Mouse (Mus musculus) limb, embryonic 14.5 days (tissue): ENCODE measurements around the gene Zic5. TPM values are rescaled to one million over a fixed set of nuclear protein-coding genes. Genes with fewer than 3 reads are reported as not detected.
"Not testable (repeated sequence)": the region's sequence is repeated elsewhere in the genome, so short reads cannot be mapped to it uniquely, and the experiment has no call there.

Source experiments
- ATAC-seq: fragments of 200-750 bp; cut with Nextera tagmentation; 2 replicates; pipeline ENCODE4 v1.8.0; 2017; ENCODE audit warnings: low read depth, moderate number of reproducible peaks, moderate TSS enrichment; ENCODE audit not compliant: low FRiP score
- DNase-seq: peaks from one replicate; pipeline ENCODE4 v3.0.0-alpha.2; 2015; ENCODE audit warnings: low spot score
- H3K27ac ChIP-seq: fragments of 300-500 bp; sonication (generic); replicated peaks from 2 replicates; pipeline ENCODE4 v1.5.1; 2014; ENCODE audit warnings: low read depth, mild to moderate bottlenecking, low read length, moderate library complexity, mixed read lengths
- H3K27me3 ChIP-seq: fragments of 300-500 bp; sonication (generic); 2 replicates; pipeline ENCODE4 v1.6.1; 2014; ENCODE audit warnings: low read length, mixed read lengths; ENCODE audit not compliant: control insufficient read depth, insufficient read depth
- H3K36me3 ChIP-seq: fragments of 300-500 bp; sonication (generic); 2 replicates; pipeline ENCODE4 v1.6.1; 2014; ENCODE audit warnings: mild to moderate bottlenecking, low read length, moderate library complexity, mixed read lengths; ENCODE audit not compliant: control insufficient read depth, insufficient read depth
- H3K4me1 ChIP-seq: fragments of 300-500 bp; sonication (generic); 2 replicates; pipeline ENCODE4 v1.6.1; 2014; ENCODE audit warnings: antibody characterized with exemption, low read length, mixed read lengths; ENCODE audit not compliant: control insufficient read depth, insufficient read depth
- H3K4me2 ChIP-seq: fragments of 300-500 bp; sonication (generic); replicated peaks from 2 replicates; pipeline ENCODE4 v1.6.1; 2014; ENCODE audit warnings: low read depth, mild to moderate bottlenecking, low read length, moderate library complexity; ENCODE audit not compliant: severe bottlenecking
- H3K4me3 ChIP-seq: fragments of 300-500 bp; sonication (generic); replicated peaks from 2 replicates; pipeline ENCODE4 v1.5.1; 2014; ENCODE audit warnings: low read length
- H3K9ac ChIP-seq: fragments of 300-500 bp; sonication (generic); 2 replicates; pipeline ENCODE4 v1.6.1; 2014; ENCODE audit warnings: mild to moderate bottlenecking, low read depth, low read length, moderate library complexity; ENCODE audit not compliant: severe bottlenecking
- H3K9me3 ChIP-seq: fragments of 300-500 bp; sonication (generic); 2 replicates; pipeline ENCODE4 v1.6.1; 2016; ENCODE audit warnings: low read length; ENCODE audit not compliant: control insufficient read depth
- POLR2A ChIP-seq: fragments of 200-500 bp; IDR thresholded peaks from 2 replicates; pipeline ENCODE4 v1.8.0; 2012; ENCODE audit warnings: inconsistent platforms, mild to moderate bottlenecking, moderate library complexity, borderline replicate concordance; ENCODE audit not compliant: insufficient read depth, insufficient read length; ENCODE audit errors: extremely low read depth
- WGBS: fragments of 180-500 bp; shearing (Covaris S2); extraction: QIAGEN DNeasy Blood & Tissue Kit; methylation state at CpG from one replicate; pipeline ENCODE4 v1.1.7; 2014; 5-methylcytosine and 5-hydroxymethylcytosine counted together
- polyA plus RNA-seq, 2 experiments: library from polyadenylated mRNA; depleted of rRNA in 1 of 2; stranded (reverse) in 1 of 2; unstranded in 1 of 2; fragments of >200 nt; fragmentation: Nextera tagmentation in 1 of 2; extraction: Ambion mirVana in 1 of 2; gene quantifications; 2 replicates each; pipeline versions ENCODE4 v1.2.1 to v1.2.3; 2012 to 2014

Gene Zic5
- polyA plus RNA-seq, 2 experiments, result 0.47 to 0.94 TPM

DNA sequence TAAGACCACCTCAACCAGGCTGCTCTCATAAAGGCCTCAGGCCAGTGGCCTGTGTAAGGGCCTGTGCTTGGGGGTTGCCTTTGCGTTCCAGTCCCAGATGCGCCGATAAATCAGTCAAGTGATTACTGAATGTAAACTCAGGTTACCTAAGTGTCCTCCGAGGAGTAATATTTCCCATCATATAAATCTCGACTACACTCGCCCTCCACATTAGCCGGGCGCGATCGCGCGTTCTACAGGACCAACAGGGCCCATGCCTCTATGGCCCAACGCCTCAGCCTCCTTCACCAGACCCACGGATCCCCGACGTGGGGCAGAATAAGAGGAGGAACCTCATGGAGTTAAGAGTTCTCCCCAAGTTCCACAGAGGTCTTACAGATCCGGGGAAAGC is 2.8 kb downstream of the Zic5 start:
- DNase-seq (no peak), ATAC-seq (no peak)
- H3K9ac ChIP-seq, result no peak overlapping the region
- H3K4me1 ChIP-seq, result peaks cover 14% of the 10 kb centered on the region
- 12% methylated on average over 17 of the region's 17 CpGs for WGBS
- TF ChIP-seq POLR2A, result no peak
- no peak overlapping the region for H3K27ac ChIP-seq
- no peaks in the 10 kb centered on the region for H3K9me3 ChIP-seq
- no peaks in the 10 kb centered on the region for H3K36me3 ChIP-seq
- H3K4me2 ChIP-seq, result peak overlapping the region; percentile 86; the same call in 1 of the 2 replicates
- H3K4me3 ChIP-seq, result peak overlapping the region; percentile 55
- peaks cover 62% of the 10 kb centered on the region for H3K27me3 ChIP-seq

DNA sequence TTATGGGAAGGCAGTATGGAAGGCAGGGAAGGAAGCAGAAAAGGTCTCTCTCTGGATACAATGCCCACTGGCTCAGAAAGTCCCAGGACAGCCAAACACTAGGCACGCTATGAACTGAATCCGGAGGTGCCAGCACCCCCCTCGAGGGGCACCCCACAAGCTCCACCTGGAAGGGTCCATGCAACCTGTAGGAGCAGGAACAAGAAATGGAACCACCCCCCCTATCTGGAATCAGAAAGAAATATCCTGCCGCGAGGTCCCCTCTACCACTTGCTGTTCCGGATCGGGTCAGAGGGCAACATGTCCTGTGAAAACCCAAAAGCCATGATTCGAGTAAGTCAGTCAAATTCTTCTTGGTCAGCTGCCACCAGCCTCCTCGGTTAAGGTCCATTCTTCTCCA is 3.5 kb downstream of the Zic5 start:
- H3K4me1 ChIP-seq, result peaks cover 14% of the 10 kb centered on the region
- peaks cover 55% of the 10 kb centered on the region for H3K27me3 ChIP-seq
- DNase-seq (no peak), ATAC-seq (no peak)
- no peaks in the 10 kb centered on the region for H3K36me3 ChIP-seq
- 15% methylated on average over 9 of the region's 9 CpGs for WGBS
- no peaks in the 10 kb centered on the region for H3K9me3 ChIP-seq
- no peak overlapping the region for H3K9ac ChIP-seq
- H3K27ac ChIP-seq, result no peak overlapping the region
- H3K4me3 ChIP-seq, result peak overlapping the region; percentile 18
- H3K4me2 ChIP-seq, result peak overlapping the region; percentile 86; the same call in 1 of the 2 replicates
- no peak for TF ChIP-seq POLR2A

DNA sequence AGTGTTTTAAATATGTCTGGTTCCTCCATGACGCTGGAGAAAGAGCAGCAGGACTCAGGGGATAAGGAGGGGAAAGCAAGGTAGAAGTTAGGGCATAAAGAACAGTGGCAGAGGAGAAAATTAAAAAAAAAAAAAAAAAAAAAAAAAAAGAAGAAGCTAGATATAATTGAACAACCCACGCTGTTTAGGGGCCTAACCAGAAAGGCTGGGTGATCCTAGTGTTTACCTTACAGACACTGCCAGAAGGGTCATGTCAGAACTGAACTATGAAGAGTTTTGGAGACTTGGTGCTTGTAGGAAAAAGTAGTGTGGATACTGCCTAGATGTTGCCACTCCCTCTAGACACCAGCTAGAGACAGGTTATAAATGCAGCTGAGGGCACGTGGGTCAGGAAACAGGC is 4.0 kb downstream of the Zic5 start:
- Histone ChIP-seq H3K4me1 (peaks cover 14% of the 10 kb centered on the region), H3K9ac (no peak overlapping the region), H3K27me3 (peaks cover 50% of the 10 kb centered on the region), H3K4me2 (peak overlapping the region; percentile 86; the same call in 1 of the 2 replicates), H3K4me3 (peak overlapping the region; percentile 18; the same call in 1 of the 2 replicates), H3K27ac (no peak overlapping the region), H3K36me3 (no peaks in the 10 kb centered on the region), H3K9me3 (no peaks in the 10 kb centered on the region)
- DNase-seq (no peak), ATAC-seq (no peak)
- no peak for TF ChIP-seq POLR2A
- 42% methylated on average over 3 of the region's 3 CpGs for WGBS

DNA sequence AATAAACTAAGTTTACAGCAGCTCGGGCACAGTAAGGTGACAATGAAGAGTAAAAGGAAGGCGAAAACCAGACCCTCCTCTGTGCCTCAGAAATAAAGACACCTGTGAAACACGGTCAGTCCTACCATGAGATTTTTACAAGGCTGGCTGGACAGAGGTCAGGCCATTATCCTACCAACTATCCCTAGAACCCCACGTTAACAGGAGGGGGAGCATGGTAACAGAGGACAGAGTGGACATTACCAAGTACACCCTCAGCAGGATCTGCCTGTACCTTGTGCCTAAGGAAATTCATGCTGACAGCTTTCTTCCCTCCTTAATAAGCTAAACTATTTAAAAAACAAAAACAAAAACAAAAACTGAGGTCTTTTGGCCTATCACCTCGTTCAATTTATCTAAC is 5.3 kb downstream of the Zic5 start:
- H3K4me2 ChIP-seq, result no peak overlapping the region
- WGBS, result 40% methylated on average over 5 of the region's 5 CpGs
- ATAC-seq (no peak), DNase-seq (no peak)
- no peak overlapping the region for H3K9ac ChIP-seq
- TF ChIP-seq POLR2A, result no peak
- H3K27me3 ChIP-seq, result peaks cover 42% of the 10 kb centered on the region
- no peaks in the 10 kb centered on the region for H3K36me3 ChIP-seq
- H3K9me3 ChIP-seq, result no peaks in the 10 kb centered on the region
- H3K27ac ChIP-seq, result no peak overlapping the region
- no peak overlapping the region for H3K4me3 ChIP-seq
- peaks cover 14% of the 10 kb centered on the region for H3K4me1 ChIP-seq

DNA sequence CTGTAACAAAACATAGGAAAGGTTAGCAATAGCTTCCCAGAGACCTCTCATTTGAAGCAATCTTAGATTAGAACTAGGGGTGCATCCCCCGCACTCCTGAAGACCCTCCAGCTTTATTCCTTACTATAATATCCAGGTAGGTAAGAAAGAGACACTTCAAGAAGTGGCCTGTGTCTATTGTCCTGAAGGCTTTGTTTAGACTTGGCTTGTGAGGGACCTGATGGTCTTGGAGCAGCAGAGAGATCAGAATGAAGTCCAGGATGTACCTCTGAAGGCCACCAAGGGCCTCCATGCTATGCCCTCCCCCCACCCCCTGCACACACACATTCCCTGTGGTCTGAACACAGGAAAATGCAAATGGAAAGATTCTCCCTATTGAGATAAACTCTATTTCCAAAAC is 5.7 kb downstream of the Zic5 start:
- no peak overlapping the region for H3K27ac ChIP-seq
- H3K9ac ChIP-seq, result no peak overlapping the region
- no peaks in the 10 kb centered on the region for H3K9me3 ChIP-seq
- DNase-seq (no peak), ATAC-seq (no peak)
- no peak for TF ChIP-seq POLR2A
- H3K4me3 ChIP-seq, result no peak overlapping the region
- 93% methylated on average over 1 of the region's 1 CpGs for WGBS
- no peaks in the 10 kb centered on the region for H3K36me3 ChIP-seq
- H3K4me1 ChIP-seq, result peaks cover 10% of the 10 kb centered on the region
- no peak overlapping the region for H3K4me2 ChIP-seq
- peaks cover 42% of the 10 kb centered on the region for H3K27me3 ChIP-seq

DNA sequence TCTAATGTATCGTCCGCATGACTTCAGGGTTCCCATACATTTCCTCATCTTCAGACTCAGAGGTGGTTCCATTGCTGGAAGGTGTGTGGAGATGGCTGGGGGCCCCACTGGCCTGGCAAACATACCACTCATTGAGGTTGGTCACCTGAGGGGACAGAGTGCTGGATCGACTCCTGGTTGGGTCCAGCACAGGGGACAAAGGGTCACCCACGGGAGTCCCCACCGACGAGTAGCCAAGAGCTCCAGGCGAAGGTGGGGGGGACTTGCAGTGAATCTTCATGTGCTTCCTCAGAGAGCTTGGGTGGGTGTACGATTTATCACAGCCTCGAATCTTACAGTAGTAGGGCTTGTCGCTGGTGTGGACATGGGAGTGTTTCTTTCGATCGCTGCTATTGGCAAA is 6.1 kb downstream of the Zic5 start:
- H3K36me3 ChIP-seq, H3K27ac ChIP-seq, H3K9me3 ChIP-seq, H3K9ac ChIP-seq, DNase-seq, H3K4me3 ChIP-seq, H3K4me1 ChIP-seq, H3K4me2 ChIP-seq, ATAC-seq: not testable (repeated sequence)
- H3K27me3 ChIP-seq, result peaks cover 42% of the 10 kb centered on the region
- WGBS, result 78% methylated on average over 4 of the region's 12 CpGs
